Mouse (Mus musculus): ENCODE measurements around the gene Tlk2.

Gene Tlk2

DNA sequence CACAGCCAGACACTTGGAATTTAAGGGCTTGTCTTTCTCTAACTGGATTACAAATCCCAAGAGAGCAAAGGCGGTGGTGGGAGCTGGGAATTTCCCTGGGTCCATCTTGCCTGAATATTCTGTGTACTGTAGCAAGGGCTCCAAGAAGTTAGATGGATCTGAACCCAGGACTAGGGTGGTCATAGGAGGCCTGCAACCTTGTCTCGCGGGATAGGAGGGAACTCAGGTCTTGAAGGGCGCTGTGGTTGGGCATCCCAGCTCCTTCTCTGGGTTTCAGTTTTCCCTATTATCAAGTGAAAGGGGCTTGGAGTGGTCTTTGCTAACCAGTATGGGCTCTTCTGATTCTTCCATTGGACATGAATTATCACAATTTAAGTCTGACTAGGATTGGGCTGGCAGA lies 137.5 kb downstream of the Tlk2 start:
- no peak for DNase-seq

DNA sequence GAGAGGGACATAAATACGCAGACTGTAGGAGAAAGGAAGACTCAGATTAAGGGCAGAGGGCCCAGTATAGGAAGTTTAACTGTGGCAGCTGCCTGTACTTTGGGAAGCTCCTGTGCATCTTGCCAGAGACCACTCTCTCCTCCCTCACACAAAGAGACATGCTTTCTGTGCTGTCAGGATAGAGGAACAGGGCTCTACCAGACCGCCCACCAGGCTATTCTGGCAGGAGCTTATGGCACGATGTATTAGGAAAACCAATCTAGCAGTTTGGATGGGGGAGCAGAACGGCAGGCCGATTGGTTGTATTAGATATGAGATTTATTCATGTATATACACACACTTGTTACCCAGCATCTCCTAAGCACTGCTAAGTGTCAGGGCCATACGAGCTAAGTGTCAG lies 139.2 kb downstream of the Tlk2 start:
- no peak for DNase-seq

DNA sequence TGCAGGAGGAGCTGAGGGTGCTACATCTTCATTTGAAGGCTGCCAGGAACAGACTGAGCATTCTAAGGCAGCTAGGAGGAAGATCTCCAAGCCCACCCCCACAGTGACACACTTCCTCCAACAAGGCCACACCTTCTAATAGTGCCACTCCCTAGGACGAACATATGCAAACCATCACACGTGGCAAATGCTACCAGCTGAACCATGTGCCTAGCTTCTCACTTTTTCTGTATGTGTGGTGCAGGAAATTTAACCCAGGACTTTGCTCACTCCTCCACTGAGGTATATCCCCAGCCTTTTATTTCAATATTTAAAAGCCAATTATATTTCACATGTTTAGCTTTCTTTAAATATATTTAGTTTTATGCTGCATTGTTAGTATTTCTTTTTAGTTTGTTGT lies 142.5 kb downstream of the Tlk2 start:
- DNase-seq, result no peak

DNA sequence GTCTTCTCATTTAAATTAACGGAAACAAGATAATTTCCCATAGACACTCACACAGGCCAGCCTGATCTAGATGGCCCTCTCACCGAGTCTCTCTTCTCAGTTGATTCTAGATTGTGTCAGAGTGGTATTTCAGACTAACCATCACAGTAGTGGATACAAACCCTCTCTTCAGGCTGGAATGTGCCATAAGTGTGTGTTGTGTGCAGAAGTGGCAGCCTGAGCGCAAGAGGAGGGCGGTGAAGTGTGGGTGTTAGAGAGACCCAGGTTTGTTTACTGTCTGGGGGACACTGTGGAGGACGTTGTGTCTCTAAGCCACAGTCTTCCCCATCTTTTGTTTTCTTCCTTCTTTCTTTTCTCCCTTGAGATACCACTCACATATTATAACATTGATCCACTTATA lies 144.9 kb downstream of the Tlk2 start:
- DNase-seq, result no peak

DNA sequence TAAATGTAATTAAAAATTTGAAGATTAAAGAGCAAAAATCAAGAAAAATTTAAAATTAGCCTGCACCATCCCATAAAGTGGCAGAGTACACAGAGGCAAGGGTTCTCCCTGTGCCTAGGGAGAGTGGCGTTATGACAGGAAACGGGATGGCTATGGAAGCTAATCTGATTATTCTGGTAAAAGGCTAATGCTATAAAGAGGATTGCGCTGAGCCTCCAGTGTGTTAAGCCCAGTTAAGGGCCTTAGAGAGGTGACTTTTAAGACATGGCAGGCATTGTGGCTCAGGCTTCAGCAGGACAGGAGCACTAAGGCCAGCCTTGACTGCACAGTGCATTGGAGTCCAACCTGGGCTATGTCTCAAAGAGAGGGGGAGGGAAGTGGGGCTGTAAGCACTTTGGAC lies 148.5 kb downstream of the Tlk2 start:
- no peak for DNase-seq

DNA sequence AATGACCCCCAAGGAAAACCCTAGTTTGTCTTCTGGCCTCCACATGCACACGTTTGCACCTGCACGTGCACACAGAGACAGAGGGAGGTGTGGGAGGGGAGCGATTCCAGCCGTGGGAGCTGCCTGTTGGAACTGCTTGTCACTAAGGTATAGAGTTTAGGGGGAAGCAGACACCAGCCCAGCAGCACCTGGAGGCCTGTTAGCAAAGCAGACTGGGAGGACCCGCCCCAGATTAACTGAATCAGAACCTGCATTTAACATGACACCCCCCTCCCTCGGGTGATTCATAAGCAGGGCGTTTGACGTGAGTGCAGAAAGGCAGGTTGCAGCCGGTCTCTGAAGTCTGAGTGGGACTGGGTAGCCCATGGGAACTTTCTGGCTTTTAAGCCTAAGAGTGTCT lies 151.4 kb downstream of the Tlk2 start:
- no peak for DNase-seq

DNA sequence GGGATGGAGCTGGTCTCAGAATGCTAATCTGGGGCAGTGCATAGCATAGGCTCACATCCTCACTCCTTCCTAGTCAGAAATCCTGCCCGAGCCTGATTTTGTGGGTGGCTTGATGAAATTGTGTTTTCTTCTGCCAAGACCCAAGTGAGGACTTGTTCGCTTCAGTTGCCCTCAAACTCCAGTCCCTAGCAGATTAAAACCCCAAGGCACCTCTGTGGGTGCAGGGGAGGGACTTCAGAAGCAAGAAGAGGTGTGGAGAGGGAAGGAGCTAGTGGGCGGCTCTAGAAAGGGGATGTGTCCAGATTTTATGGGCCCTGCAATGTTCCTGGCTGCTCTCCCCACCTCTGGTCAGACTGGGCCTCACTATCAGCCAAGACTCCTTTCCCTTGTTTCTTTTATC lies 152.5 kb downstream of the Tlk2 start:
- peak in 1 of 2 experiments; percentile 20 for DNase-seq

DNA sequence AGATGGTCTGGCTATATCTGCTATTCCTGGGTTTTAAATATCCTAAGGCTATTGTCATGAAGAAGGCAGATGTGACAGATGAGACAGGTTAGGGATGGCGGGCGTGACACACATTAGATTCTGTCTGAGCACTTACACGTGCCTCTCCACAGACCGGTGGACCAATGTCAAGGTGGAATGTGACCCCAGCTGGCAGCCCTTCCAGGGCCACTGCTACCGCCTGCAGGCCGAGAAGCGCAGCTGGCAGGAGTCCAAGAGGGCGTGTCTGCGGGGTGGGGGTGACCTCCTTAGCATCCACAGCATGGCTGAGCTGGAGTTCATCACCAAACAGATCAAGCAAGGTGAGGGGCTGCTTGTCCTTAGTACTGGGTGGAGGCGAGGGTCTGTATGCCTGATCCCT lies 153.1 kb downstream of the Tlk2 start:
- peak; percentile 78 to 86 for DNase-seq

DNA sequence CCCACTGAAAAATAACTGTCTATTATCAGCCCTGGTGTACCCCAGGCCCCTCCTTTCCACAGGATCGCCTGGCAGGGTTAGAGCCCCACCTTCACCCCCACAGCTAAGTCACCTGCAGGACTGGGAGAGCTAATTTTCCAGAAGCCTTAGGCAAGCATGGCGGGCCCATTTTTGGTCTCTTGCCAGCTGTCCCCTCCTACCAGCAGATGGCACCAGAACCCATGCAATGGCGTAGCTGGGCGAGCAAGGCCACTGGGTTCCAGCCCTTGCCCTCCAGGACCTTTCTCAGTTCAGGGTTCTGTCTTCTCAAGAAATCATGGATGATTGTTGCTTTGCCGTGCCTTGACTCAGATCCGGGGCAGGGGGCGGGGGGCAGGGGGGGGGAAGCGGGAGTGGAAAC lies 153.9 kb downstream of the Tlk2 start:
- peak; percentile 74 to 77 for DNase-seq
